Mouse (Mus musculus) CH12.LX (cell line): ENCODE data around the gene Slc23a2. TPM values are rescaled to one million over a fixed set of nuclear protein-coding genes. Genes with fewer than 3 reads are reported as not detected.

Experiments
- DNase-seq: peaks from one replicate; pipeline ENCODE4 v3.0.0-alpha.2; 2013; ENCODE audit errors: extremely low read depth
- H3K27ac ChIP-seq: 2 replicates; pipeline ENCODE4 v1.5.1; 2012; ENCODE audit warnings: low read depth, mild to moderate bottlenecking, control low read depth, moderate library complexity; ENCODE audit not compliant: insufficient read depth
- H3K27me3 ChIP-seq: replicated peaks from 2 replicates; pipeline ENCODE3; 2012; ENCODE audit warnings: inconsistent platforms
- H3K36me3 ChIP-seq, 2 experiments: replicated peaks in 1 of 2; 2 replicates each; pipeline versions ENCODE3 to v1.6.1; 2012; ENCODE audit warnings: inconsistent platforms in 1 of 2, low read length in 1 of 2, mild to moderate bottlenecking in 1 of 2, mixed read lengths in 1 of 2, moderate library complexity in 1 of 2; ENCODE audit not compliant: control insufficient read depth in 1 of 2, insufficient read depth in 1 of 2
- H3K4me1 ChIP-seq, 2 experiments: 2 replicates each; pipeline ENCODE4 v1.6.1; 2012; ENCODE audit warnings: inconsistent platforms in 1 of 2, moderate library complexity in 1 of 2; ENCODE audit not compliant: insufficient read depth in 2 of 2, control insufficient read depth in 1 of 2
- H3K4me2 ChIP-seq: 2 replicates; pipeline ENCODE4 v1.6.1; 2012; ENCODE audit warnings: low read depth, mild to moderate bottlenecking, control low read depth; ENCODE audit not compliant: poor library complexity, insufficient read depth, severe bottlenecking
- H3K4me3 ChIP-seq, 3 experiments: fragments of 150-350 bp in 1 of 3; sonication (generic) in 1 of 3; replicated peaks in 1 of 3; 2 replicates each; pipeline versions ENCODE3 to v1.5.1; 2011 to 2012; ENCODE audit warnings: low read depth in 2 of 3, low read length in 2 of 3, mild to moderate bottlenecking in 2 of 3, moderate library complexity in 2 of 3, control low read depth in 1 of 3, improper control_type of control experiment in 1 of 3, inconsistent platforms in 1 of 3, mixed read lengths in 1 of 3; ENCODE audit not compliant: poor library complexity in 1 of 3
- H3K79me2 ChIP-seq: replicated peaks from 2 replicates; pipeline ENCODE4 v1.6.1; 2012; ENCODE audit warnings: mild to moderate bottlenecking, moderate library complexity; ENCODE audit not compliant: control insufficient read depth, poor library complexity, insufficient read depth, severe bottlenecking; ENCODE audit errors: extremely low read depth
- H3K9ac ChIP-seq: 2 replicates; pipeline ENCODE4 v1.6.1; 2012; ENCODE audit warnings: low read depth, mild to moderate bottlenecking, control low read depth, moderate library complexity; ENCODE audit not compliant: insufficient read depth
- H3K9me3 ChIP-seq: replicated peaks from 2 replicates; pipeline ENCODE3; 2012; ENCODE audit warnings: low read length, inconsistent platforms, mixed read lengths
- BHLHE40 ChIP-seq: IDR thresholded peaks from 2 replicates; pipeline ENCODE4 v1.6.1; 2011; ENCODE audit warnings: mild to moderate bottlenecking, low read depth, low read length, improper control_type of control experiment
- CTCF ChIP-seq, 2 experiments: IDR thresholded peaks in 1 of 2; conservative IDR thresholded peaks in 1 of 2; 2 replicates each; pipeline ENCODE4 v1.5.1; 2011 to 2012; ENCODE audit warnings: low read depth in 2 of 2, low read length in 2 of 2, improper control_type of control experiment in 1 of 2, inconsistent platforms in 1 of 2, mild to moderate bottlenecking in 1 of 2, moderate library complexity in 1 of 2
- EP300 ChIP-seq: IDR thresholded peaks from 2 replicates; pipeline ENCODE4 v1.6.1; 2011; ENCODE audit warnings: low read length, improper control_type of control experiment
- ETS1 ChIP-seq: conservative IDR thresholded peaks from 2 replicates; pipeline ENCODE4 v1.6.1; 2012; ENCODE audit warnings: low read depth, mild to moderate bottlenecking, inconsistent platforms, low read length, improper control_type of control experiment, moderate library complexity
- GABPA ChIP-seq: IDR thresholded peaks from 2 replicates; pipeline ENCODE4 v1.6.1; 2012; ENCODE audit warnings: low read depth, low read length, improper control_type of control experiment, inconsistent platforms; ENCODE audit not compliant: insufficient replicate concordance
- HCFC1 ChIP-seq: IDR thresholded peaks from 2 replicates; pipeline ENCODE4 v1.6.1; 2012; ENCODE audit warnings: low read depth, mild to moderate bottlenecking, inconsistent platforms, low read length, improper control_type of control experiment
- IRF4 ChIP-seq: IDR thresholded peaks from 2 replicates; pipeline ENCODE4 v1.6.1; 2014; ENCODE audit warnings: low read depth, mild to moderate bottlenecking, inconsistent platforms, low read length, improper control_type of control experiment
- JUND ChIP-seq: conservative IDR thresholded peaks from 2 replicates; pipeline ENCODE4 v1.6.1; 2011; ENCODE audit warnings: low read depth, low read length, improper control_type of control experiment
- MAFK ChIP-seq: IDR thresholded peaks from 2 replicates; pipeline ENCODE4 v1.6.1; 2011; ENCODE audit warnings: low read length, improper control_type of control experiment; ENCODE audit not compliant: insufficient replicate concordance
- MAX ChIP-seq: IDR thresholded peaks from 2 replicates; pipeline ENCODE4 v1.6.1; 2011; ENCODE audit warnings: low read length, improper control_type of control experiment
- MXI1 ChIP-seq: IDR thresholded peaks from 2 replicates; pipeline ENCODE4 v1.6.1; 2011; ENCODE audit warnings: mild to moderate bottlenecking, low read depth, low read length, improper control_type of control experiment
- MYC ChIP-seq: IDR thresholded peaks from 2 replicates; pipeline ENCODE4 v1.6.1; 2011; ENCODE audit warnings: low read depth, mild to moderate bottlenecking, improper control_type of control experiment, low read length
- NELFE ChIP-seq: IDR thresholded peaks from 2 replicates; pipeline ENCODE4 v1.6.1; 2011; ENCODE audit warnings: low read depth, low read length, improper control_type of control experiment
- NRF1 ChIP-seq: IDR thresholded peaks from 2 replicates; pipeline ENCODE4 v1.6.1; 2014; ENCODE audit warnings: low read depth, mild to moderate bottlenecking, inconsistent platforms, low read length, improper control_type of control experiment, moderate library complexity
- PAX5 ChIP-seq: IDR thresholded peaks from 2 replicates; pipeline ENCODE4 v1.6.1; 2012; ENCODE audit warnings: low read length, inconsistent platforms, mixed read lengths
- POLR2A ChIP-seq: IDR thresholded peaks from 2 replicates; pipeline ENCODE4 v1.6.1; 2011; ENCODE audit warnings: low read depth, mild to moderate bottlenecking, improper control_type of control experiment, low read length
- RAD21 ChIP-seq: IDR thresholded peaks from 2 replicates; pipeline ENCODE4 v1.6.1; 2011; ENCODE audit warnings: low read depth, mild to moderate bottlenecking, low read length, improper control_type of control experiment, moderate library complexity
- RCOR1 ChIP-seq: conservative IDR thresholded peaks from 2 replicates; pipeline ENCODE4 v1.6.1; 2012; ENCODE audit warnings: low read depth, mild to moderate bottlenecking, inconsistent platforms, low read length, improper control_type of control experiment
- SIN3A ChIP-seq: IDR thresholded peaks from 2 replicates; pipeline ENCODE4 v1.6.1; 2012; ENCODE audit warnings: low read length, improper control_type of control experiment, inconsistent platforms
- SMC3 ChIP-seq: IDR thresholded peaks from 2 replicates; pipeline ENCODE4 v1.6.1; 2011; ENCODE audit warnings: low read depth, low read length, improper control_type of control experiment
- TBP ChIP-seq: conservative IDR thresholded peaks from 2 replicates; pipeline ENCODE4 v1.6.1; 2011; ENCODE audit warnings: low read depth, low read length, improper control_type of control experiment
- TCF12 ChIP-seq: IDR thresholded peaks from 2 replicates; pipeline ENCODE4 v1.6.1; 2014; ENCODE audit warnings: low read depth, mild to moderate bottlenecking, inconsistent platforms, low read length, improper control_type of control experiment
- ZC3H11A ChIP-seq: IDR thresholded peaks from 2 replicates; pipeline ENCODE4 v1.6.1; 2012; ENCODE audit warnings: low read depth, mild to moderate bottlenecking, inconsistent platforms, low read length, improper control_type of control experiment
- ZMIZ1 ChIP-seq: IDR thresholded peaks from 2 replicates; pipeline ENCODE4 v1.6.1; 2012; ENCODE audit warnings: low read depth, mild to moderate bottlenecking, inconsistent platforms, low read length, improper control_type of control experiment
- ZNF384 ChIP-seq: IDR thresholded peaks from 2 replicates; pipeline ENCODE4 v1.6.1; 2012; ENCODE audit warnings: low read depth, low read length, improper control_type of control experiment, inconsistent platforms
- dilution Hi-C: fragments of 300-500 bp; cut with MboI; formaldehyde crosslinking; loops from 2 replicates; pipeline ENCODE4 v1.14.3; 2020; ENCODE audit warnings: low sequenced_read_pairs; ENCODE audit not compliant: extremely low pct_unique_long_range_greater_than_20kb, extremely low pct_ligation_motif_present
- in situ Hi-C: fragments of 300-500 bp; cut with MboI; formaldehyde crosslinking; loops from 3 replicates; pipeline ENCODE4 v1.14.3; 2019; ENCODE audit warnings: low sequenced_read_pairs, low pct_ligation_motif_present, low pct_unique_long_range_greater_than_20kb, mixed read lengths
- polyA plus RNA-seq: library from polyadenylated mRNA; unstranded; fragments of >175 nt; gene quantifications from 2 replicates; pipeline ENCODE4 v1.2.1, GENCODE M21; 2012; ENCODE audit warnings: low read depth; ENCODE audit not compliant: insufficient read length
- total RNA-seq, 2 experiments: library from RNA; depleted of rRNA; stranded (reverse); fragments of 300-350 nt in 1 of 2; fragments of >200 nt in 1 of 2; gene quantifications; 2 replicates each; pipeline ENCODE4 v1.2.3; 2012 to 2014

Slc23a2 gene
- total and polyA plus RNA-seq, 3 experiments, result 10.6 to 21.7 (median 13.4) TPM

GRCm38 (mm10) chr2:132053824-132054223 is 91.1 kb downstream of the Slc23a2 start:
- Histone ChIP-seq H3K9me3 (no peaks in the 10 kb centered on the region), H3K27ac (no peak overlapping the region), H3K4me3 (no peak overlapping the region), H3K4me1 (peaks cover 11 to 71% of the 10 kb centered on the region in 2 experiments; a peak in 3 of 4 replicates), H3K36me3 (peaks cover 21 to 54% of the 10 kb centered on the region in 2 experiments), H3K4me2 (no peak overlapping the region), H3K79me2 (no peaks in the 10 kb centered on the region), H3K27me3 (no peaks in the 10 kb centered on the region), H3K9ac (no peak overlapping the region)
- no peak for DNase-seq
- TF ChIP-seq CTCF (conservative IDR thresholded peaks at IDR 0.05 in 1 of 2, IDR thresholded peaks at IDR 0.05 in 1 of 2; ENCODE audit: low read depth in 2 of 2, low read length in 2 of 2) (no peak), ETS1 (no peak), BHLHE40 (no peak), ZC3H11A (no peak), ZNF384 (no peak), PAX5 (no peak), ZMIZ1 (no peak), NRF1 (no peak), EP300 (no peak), TCF12 (no peak), IRF4 (no peak), MAX (no peak), SIN3A (no peak), GABPA (no peak), POLR2A (no peak), RAD21 (no peak), MYC (no peak), NELFE (no peak), RCOR1 (no peak), HCFC1 (no peak)
- dilution Hi-C loops (no loop called here), in situ Hi-C loops (no loop called here)

DNA sequence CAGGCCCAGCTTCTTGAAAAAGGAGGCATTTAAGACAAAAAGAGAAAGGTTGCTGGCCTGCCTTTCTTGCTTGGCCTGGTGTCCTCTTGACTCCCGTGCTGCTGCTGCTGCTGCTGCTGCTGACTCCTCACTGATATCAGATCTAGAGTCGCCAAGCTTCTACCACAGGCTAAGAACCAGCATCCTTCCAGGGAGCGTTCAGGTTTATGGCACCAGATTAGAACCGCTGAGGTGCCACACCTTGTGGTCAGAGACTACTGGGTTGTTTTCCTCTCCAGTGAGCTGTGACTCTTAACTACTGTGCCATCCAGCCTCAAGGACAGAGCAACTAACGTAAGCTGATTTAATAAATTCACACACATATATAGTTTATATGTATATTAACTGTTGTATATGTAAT is 93.1 kb downstream of the Slc23a2 start:
- TF ChIP-seq NELFE (no peak), MAFK (no peak), CTCF (conservative IDR thresholded peaks at IDR 0.05 in 1 of 2, IDR thresholded peaks at IDR 0.05 in 1 of 2; ENCODE audit: low read depth in 2 of 2, low read length in 2 of 2) (no peak), ZNF384 (no peak), SMC3 (no peak), TBP (no peak), RCOR1 (no peak), SIN3A (no peak), MXI1 (no peak), GABPA (no peak), JUND (no peak)
- Histone ChIP-seq H3K4me3 (no peak overlapping the region), H3K9me3 (no peaks in the 10 kb centered on the region), H3K79me2 (no peaks in the 10 kb centered on the region), H3K27ac (no peak overlapping the region), H3K4me1 (peaks cover 13 to 69% of the 10 kb centered on the region in 2 experiments), H3K9ac (no peak overlapping the region), H3K27me3 (no peaks in the 10 kb centered on the region), H3K36me3 (peaks cover 10 to 37% of the 10 kb centered on the region in 2 experiments), H3K4me2 (no peak overlapping the region)
- dilution Hi-C loops, result no loop called here
- in situ Hi-C loops, result no loop called here
- no peak for DNase-seq
